Comparison of ENCODE assay signal across 8 mouse cellular contexts in genomic region chr5:77015544-77016482, GRCm38 (mm10). TPM values are rescaled to one million over a fixed set of nuclear protein-coding genes. Genes with fewer than 3 reads are reported as not detected.
A peak's percentile ranks its signal among the peaks of the same experiment; 100 is the strongest.
DNase-seq lines count a peak whose midpoint lies in the region; ATAC-seq lines count a peak whose summit lies in the region.

Gene Thegl, plus strand, starts transcription at chr5:77016023.

- peaks cover 26% of the 10 kb centered on the region for H3K27me3 ChIP-seq in megakaryocyte, embryonic 14.5 days (replicated peaks)

- H3K4me1 ChIP-seq in megakaryocyte, embryonic 14.5 days = peaks cover 11% of the 10 kb centered on the region

- no peaks in the 10 kb centered on the region for H3K36me3 ChIP-seq in megakaryocyte, embryonic 14.5 days (replicated peaks; ENCODE audit: low read length)

- peak; percentile 89 for DNase-seq in adrenal gland, postnatal 10 days
- DNase-seq in embryo, embryonic 11 days = peak; percentile 92
- DNase-seq in gastrocnemius, postnatal 14 days = peak; percentile 83
- peak; percentile 50 to 88 for DNase-seq in left cerebral cortex, postnatal 10 days (ENCODE audit: extremely low spot score in 1 of 2, low spot score in 2 of 2)
- DNase-seq in right cerebral cortex, adult 18-20 months = peak; percentile 80
- DNase-seq in urinary bladder, adult 18-20 months (ENCODE audit: low spot score in 2 of 2) = peak; percentile 59 to 67

- intact Hi-C loops in gastrocnemius, postnatal 14 days (cut with DNase I; ENCODE audit: low total_unique reads) = no loop called here
- intact Hi-C loops in left cerebral cortex, postnatal 10 days (cut with DNase I) = no loop called here

- H3K9me3 ChIP-seq in megakaryocyte, embryonic 14.5 days = peaks cover 6% of the 10 kb centered on the region

- peak within 1 kb of the TSS; percentile 90 for H3K4me3 ChIP-seq in megakaryocyte, embryonic 14.5 days (replicated peaks)

- ATAC-seq in inflammation-experienced regulatory T-cells, adult 6 months = peak; percentile 85

RNA-seq across cellular contexts. Expression of gene Thegl, which starts in this region (rescaled TPM):
- not detected for total RNA-seq in adrenal gland, postnatal 10 days (2021)
- not detected for total RNA-seq in gastrocnemius, postnatal 14 days (2021)
- polyA plus RNA-seq in inflammation-experienced regulatory T-cells, adult 6 months (2017; shearing (Covaris generic)) = not detected
- total RNA-seq in left cerebral cortex, postnatal 10 days (2021) = 1 to 10 TPM in 1 of 2 experiments, under 1 TPM in 1; 0.90 to 1.6 TPM
- polyA plus RNA-seq in megakaryocyte, embryonic 14.5 days (2012; ENCODE audit: insufficient read depth, low replicate concordance) = not detected in 2 replicates

Comparison
In these comparisons a context has a peak if more than half of its experiments do, and no peak if none do; other contexts are left out.
1. Peak in every context shown above with its lines: DNase-seq, ATAC-seq and H3K4me3 ChIP-seq.
2. Peak in DNase-seq in adrenal gland, postnatal 10 days; RNA of the gene not detected or under 1 TPM.
3. Peak in DNase-seq in gastrocnemius, postnatal 14 days; RNA of the gene not detected or under 1 TPM.
4. Peak in ATAC-seq in inflammation-experienced regulatory T-cells, adult 6 months; RNA of the gene not detected or under 1 TPM.